Mouse (Mus musculus) megakaryocyte, embryonic 14.5 days (primary cell): ENCODE results near the gene Frmpd1.

Experiments
- FLI1 ChIP-seq: IDR thresholded peaks from 2 replicates; pipeline ENCODE4 v1.6.1; 2012; ENCODE audit warnings: low read length, inconsistent platforms, mixed read lengths
- GATA1 ChIP-seq: IDR thresholded peaks from 3 replicates; pipeline ENCODE4 v1.6.1; 2012; ENCODE audit warnings: mixed read lengths, low read length, inconsistent platforms, borderline replicate concordance

DNA sequence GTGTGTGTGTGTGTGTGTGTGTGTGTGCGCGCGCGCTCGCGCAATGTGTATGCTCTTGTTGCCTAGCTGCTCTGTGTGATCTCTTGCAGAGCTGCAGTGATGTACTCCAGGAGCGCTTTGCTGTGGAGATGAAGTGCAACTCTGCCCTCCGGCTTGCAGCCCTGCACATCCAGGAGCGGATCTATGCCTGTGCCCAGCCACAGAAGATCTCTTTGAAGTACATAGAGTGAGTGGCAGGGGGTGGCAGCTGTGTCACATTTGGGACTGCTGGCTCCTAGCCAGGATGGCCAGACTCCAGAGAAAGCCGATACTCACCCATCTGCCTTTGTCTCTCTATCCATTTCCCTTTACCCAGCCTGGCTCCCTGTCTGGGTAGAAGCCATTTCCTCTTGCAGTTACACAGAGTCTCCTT lies 86.4 kb downstream of the Frmpd1 start:
- no peak for TF ChIP-seq GATA1
- no peak for TF ChIP-seq FLI1
